Mouse (Mus musculus) G1E (cell line): ENCODE results near the gene Rp9.

Source experiments
- CTCF ChIP-seq: IDR thresholded peaks from 2 replicates; pipeline ENCODE4 v1.5.1; 2012; ENCODE audit warnings: low read depth, low read length, inconsistent platforms, mixed read lengths
- GATA1 ChIP-seq: IDR thresholded peaks from 2 replicates; pipeline ENCODE4 v1.6.1; 2012; ENCODE audit warnings: borderline replicate concordance, low read length, inconsistent platforms, mixed read lengths
- POLR2AphosphoS5 ChIP-seq: IDR thresholded peaks from 2 replicates; pipeline ENCODE4 v1.6.1; 2012; ENCODE audit warnings: low read depth, low read length, inconsistent platforms; ENCODE audit not compliant: insufficient replicate concordance
- TAL1 ChIP-seq: conservative IDR thresholded peaks from 2 replicates; pipeline ENCODE4 v1.6.1; 2012; ENCODE audit warnings: low read depth, low read length, inconsistent platforms, mixed read lengths

DNA sequence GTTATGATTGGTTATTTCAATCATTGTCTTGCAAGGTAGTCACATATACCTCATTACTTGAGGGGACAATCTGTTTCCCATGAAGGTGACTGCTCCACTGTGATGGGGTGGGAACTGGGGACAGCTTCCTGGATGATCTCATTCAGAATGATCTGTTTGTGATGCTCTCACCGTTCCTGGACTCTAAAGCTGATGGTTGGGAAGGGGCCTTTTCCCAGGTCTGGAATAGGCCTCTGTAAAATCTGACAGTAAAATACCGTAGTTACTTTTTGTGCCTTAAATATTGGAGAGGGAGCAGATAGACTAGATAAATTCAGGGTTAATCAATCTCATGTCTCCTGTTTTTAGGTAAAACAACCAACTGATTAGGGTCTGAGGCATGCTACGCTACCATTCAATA lies at the start of gene Rp9:
- TF ChIP-seq CTCF (no peak), POLR2AphosphoS5 (no peak), GATA1 (no peak), TAL1 (no peak)
